Mouse (Mus musculus) kidney, postnatal 4 days (tissue): ENCODE results near the gene Kncn.

ENCODE experiments used
- DNase-seq, 2 experiments: peaks; one replicate each; pipeline ENCODE4 v3.0.0; 2021; ENCODE audit warnings: mixed read lengths in 2 of 2

Gene Kncn

DNA sequence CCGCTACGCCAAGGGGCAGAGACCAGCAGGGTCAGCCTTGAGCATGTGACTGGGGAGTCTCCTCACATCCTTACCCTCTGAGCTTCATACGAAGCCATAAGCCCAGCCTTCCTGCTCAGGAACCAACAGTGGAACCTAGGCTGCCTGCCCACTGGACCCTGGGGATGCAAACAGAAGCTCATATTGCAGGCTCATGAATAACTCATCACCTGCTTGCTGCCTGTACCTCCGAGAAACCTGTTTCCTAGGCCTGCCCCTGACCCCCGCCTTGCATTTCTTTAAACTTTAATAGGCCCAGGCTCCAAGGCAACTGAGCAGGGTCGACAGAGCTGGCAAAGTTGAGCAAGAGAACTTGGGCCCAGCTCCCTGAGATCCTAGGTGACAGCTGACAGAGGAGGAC is at the start of gene Kncn:
Kncn (plus strand) TSS at position 379 of the 400 bp plus-strand sequence.
- no peak for DNase-seq

DNA sequence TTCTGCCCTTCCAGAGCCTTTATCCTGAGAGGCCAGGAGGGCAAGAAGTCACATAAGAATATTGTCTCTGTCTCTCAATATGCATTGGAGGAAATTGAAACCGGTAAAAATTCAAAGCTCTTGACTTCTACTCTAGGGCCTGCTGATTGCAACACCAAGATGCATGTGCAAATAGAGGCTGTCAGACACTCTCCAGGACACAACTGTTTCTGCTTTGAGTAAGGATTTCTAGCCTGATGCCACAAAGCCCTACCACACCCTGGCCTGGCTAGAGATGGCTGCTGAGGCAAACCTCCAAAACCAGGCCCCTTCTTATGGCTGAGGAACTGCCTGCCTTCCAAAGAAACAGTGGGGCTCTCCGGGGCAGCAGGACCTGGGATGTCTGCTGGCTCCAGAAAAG is 48.6 kb upstream of the Kncn start:
- DNase-seq: no peak

- no peak for DNase-seq
These were observed 46.0 kb upstream of the Kncn start for GRCm38 (mm10) chr4:115838196-115838595.

DNA sequence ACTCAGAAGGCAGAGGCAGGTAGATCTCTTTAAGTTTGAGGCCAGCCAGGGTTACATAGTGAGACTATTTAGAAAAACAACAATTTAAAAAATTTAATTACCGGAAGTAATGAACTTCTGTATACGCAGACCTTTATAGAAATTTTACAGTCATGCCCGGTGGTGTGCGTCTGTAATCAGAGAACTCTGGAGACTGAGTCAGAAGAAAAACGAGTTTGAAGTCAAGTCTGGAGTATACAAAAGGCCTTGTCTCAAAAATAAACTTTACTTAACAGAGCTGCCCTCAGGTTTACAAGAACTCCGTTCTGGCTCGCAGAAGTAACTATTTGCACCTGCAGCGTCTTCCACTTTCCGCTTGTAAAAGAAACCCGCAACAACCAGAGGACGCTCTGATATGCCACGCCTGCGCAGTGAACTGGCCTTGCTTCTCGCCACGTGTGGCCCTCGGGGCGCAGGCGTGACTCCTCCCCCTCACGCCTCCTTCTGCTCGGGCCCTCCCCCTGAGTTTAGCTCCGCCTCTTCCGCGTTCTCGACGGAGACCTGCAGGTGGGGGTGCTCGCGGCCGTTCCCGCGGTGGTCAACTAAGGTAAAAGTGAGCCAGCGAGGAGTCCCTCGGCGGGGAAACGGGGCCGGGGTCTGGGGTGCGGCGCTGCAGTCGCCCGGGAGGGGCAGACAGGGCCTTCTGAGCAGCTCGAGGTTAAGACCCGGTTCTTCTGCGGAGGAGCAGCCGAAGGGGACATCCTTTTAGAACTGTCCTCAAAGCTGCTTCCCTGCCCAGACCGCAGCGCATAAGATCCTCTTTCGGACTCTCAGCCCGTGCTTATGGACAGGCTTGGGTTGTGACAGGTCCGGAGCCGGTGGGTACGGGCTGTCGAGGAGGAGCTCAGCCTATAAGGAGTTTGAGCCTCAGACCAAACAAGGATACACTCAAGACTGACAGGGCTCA is 45.2 kb upstream of the Kncn start, which contains the start of gene Mknk1:
Mknk1 (plus strand) TSS at position 503 of the 946 bp plus-strand sequence.
- DNase-seq: peak; percentile 94 to 97

GRCm38 (mm10) chr4:115839956-115840355 is 44.2 kb upstream of the Kncn start:
- DNase-seq: peak in 1 of 2 experiments; percentile 10

GRCm38 (mm10) chr4:115840842-115841241 is 43.4 kb upstream of the Kncn start:
- DNase-seq: no peak

DNA sequence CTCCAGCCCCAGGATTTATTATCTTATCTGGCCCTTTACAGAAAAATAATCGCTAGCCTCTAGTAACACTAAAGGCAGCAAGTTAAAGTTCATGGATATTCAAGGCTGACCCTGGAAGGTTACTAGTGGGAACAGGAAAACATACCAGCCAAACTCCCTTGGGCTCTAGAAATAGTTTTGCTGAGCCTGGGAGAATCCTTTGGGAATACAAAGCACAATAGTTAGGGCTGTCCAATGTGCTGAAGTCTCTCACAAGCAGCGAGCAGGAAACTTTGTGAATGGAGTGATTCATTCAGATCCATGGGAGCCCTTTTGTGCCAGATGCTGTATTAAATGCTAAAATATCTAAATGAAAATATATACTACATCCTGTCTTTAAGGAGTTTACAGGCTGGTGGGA is 37.5 kb upstream of the Kncn start:
- DNase-seq: no peak

DNA sequence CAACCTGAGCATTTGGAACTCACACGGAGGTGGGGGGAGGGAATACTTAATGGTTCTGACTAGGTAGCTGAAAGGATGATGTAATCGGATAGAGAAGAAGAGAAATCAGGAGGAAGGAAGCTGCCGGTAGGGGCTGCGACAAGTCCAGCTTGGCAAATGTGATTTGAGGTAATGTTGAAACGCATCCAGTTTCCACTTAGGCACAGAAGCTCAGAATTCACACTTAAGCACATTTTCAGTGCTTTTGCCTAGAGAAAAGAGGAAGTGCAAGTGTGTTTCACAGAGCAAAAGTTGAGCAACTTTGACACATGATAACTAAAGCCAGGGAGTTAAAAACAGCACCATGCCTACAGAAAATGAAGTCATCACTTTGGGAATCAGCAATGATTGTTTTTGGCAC is 36.8 kb upstream of the Kncn start:
- no peak for DNase-seq

DNA sequence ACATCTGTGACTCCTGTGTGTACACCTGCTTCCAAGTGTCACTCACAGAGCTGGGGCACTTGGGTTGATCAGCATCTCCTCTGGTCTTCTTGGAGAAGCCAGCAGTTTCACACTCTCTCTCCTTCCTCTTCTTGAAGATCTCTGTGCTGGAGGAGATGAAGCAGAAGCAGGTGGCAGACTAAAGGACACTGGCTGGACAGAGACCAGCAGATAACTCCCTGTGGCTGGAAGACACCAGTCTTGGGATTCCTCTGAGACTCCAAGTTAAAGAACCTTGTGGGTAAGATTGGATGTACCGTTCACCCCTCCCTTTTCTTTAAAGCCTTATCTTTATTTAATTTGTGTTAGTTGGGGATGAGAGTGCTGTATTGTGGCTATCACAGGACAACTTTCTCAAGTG is 36.1 kb upstream of the Kncn start:
- DNase-seq: no peak

DNA sequence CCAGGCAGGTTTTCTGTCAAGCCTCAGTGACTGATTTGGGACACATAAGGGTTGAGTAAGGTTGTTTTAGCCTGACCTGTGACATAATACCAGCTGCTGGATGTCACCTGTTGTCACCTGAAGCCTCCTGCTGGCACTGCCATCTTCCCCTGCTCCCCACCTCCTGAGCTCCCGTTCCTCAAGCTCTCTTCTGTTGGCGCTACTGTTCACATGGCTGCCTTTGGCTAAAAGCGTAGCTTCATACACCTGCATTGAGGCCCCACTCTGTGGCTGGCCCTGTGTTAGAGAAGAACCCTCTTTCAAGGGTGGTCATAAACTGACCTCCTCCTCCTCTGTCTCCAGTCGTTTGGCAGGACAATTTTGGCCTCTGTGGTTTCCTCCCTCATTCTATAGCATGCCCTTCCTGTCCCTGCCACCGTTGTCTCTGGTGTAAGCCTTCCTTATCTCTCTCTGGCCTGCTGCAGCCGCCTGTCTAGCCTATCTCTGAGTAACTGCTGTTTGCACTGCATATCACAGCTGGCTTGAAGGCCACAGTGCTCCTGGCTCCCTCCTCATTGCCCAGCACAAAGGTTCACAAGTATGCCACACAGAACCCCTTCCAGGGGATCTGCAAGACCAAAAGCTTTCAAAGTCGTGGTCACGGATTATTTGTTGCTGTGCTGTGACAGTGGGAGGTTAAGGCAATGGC is 35.1 kb upstream of the Kncn start:
- no peak for DNase-seq

DNA sequence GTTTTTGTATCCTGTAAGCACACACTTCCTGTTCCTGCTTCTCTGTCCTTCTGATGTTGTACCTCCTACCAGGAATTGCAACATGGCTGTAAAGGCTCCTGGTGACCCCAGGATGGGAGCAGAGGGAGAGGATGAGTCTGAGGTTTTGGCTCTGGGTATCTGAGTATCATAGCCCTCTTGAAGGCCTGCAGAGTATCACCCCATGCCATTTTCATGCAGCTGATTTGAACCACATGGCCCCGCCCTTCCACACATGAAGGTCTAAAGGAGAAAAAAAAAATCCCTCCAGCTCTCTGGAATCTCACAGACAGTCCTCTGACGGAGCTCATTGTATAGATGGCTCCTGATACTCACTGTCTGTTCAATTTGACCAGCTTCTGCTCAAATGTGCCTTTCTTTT is 34.1 kb upstream of the Kncn start:
- no peak for DNase-seq

GRCm38 (mm10) chr4:115850631-115851030 is 33.6 kb upstream of the Kncn start:
- no peak for DNase-seq

DNA sequence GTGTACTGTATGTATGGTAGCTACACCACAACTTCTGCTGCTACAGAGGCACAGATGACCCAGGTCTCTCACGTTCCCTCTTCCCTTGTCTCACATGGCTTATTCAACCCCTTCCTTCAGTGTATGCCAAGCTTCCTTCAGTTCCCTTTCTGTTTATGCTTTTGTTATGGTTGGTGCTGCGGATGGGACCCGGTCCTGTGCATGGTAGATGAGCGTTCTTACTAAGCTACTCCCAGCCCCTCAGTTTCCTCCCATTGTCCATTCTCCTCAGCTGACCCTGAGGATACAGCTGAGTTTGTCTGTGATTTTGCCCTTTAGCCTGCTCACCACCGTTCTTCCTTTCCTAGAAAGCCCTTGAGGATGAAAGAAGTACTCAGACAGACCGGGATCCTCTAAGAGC is 32.6 kb upstream of the Kncn start:
- no peak for DNase-seq

DNA sequence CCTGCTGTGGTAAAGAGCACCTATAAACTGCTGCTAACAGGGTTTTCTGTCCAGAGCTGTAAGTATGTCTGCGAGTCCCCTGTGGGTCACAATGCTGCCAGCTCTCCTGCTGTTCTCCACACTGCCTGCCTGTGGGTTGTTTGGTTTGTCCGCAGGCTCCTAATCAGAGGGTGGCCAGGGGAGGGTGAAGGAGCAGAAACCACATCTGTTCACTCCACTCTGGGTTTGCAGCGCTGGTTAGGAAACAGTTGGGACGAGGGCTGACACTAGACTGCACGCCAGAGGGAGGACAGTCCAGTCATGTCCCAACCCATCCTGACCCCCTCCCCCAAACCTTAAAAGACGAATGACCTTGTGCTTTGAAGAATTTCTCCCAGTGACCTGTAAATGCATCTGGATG is 29.1 kb upstream of the Kncn start:
- DNase-seq: no peak

GRCm38 (mm10) chr4:115855609-115856008 is 28.6 kb upstream of the Kncn start:
- DNase-seq: no peak

DNA sequence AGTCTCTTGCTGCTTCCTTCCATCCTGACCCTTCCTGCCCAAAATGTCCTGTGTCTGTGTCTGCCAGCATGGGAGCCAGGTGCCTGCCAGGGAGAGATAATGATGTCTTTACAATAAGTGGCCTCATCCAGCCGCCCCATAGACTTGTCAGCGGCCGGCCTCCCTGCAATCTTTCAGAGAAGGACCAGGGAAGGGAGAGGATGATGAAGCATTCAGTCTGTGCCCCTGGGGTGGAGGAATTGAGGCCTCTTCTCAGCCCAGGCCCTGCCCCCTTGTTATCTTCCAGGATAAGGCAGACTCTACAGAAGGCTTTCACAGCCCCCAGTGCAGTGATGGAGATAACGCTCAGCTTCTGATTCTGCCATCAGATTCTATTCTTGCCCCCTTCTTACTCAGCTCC is 27.9 kb upstream of the Kncn start:
- DNase-seq: no peak

- no peak for DNase-seq
These were observed 26.8 kb upstream of the Kncn start for GRCm38 (mm10) chr4:115857293-115857883.

DNA sequence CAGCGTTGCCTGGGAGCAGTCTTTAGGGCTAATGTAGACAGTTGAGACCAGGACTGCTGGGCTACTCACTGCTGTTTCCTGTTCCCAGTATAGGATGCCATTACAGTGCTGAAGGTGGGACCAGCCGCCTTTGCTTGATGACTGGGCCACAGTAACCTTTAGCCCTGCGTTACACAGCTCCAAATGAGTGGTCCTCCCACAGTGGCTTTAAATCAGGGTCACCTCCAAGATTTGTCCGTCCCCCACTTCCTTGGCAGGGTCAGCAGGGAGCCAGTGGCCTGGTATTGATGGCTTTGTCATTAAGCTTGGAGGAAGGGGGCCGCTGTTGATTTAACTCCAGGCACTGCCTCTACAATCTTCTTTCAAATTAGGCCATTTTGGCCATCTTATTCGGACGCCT is 20.8 kb upstream of the Kncn start:
- no peak for DNase-seq

- DNase-seq: no peak
These were observed 20.3 kb upstream of the Kncn start for GRCm38 (mm10) chr4:115863880-115864279.

DNA sequence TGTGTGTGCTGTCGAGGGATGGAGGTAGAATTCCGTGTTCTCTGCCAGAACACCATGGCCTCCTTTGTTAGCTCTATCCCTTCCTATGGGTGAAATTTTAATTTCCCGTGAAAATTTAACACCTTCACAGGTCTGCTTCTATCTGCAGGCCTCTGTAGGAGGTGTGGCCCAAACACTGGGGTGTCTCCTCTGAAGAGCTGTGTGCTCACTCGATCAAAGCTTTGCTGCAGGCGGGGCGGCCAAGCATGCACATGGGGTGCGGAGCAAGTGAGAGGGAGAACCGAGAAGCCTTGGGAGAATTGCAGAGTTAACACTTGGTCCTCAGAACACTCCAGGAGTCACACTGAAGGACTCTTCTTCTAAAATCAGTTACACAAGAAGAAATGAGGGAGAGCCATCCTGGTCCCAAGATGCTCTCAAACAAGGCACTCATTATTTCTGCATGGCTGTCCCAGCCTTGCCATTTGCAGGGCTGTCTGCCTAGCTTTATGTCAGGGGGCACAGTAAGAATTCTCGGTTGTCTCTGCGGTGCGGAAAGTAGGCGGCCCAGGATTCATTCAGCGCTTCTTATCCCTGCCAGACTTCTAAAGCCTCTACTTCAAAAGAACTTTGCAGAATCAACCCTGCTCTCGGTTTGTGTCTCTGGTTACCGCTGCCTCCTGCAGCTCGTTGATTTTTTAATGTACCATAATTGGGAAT is 14.5 kb upstream of the Kncn start:
- DNase-seq: peak in 1 of 2 experiments; percentile 12

GRCm38 (mm10) chr4:115873231-115873630 is 11.0 kb upstream of the Kncn start:
- DNase-seq: no peak

GRCm38 (mm10) chr4:115878216-115878678 is 6.0 kb upstream of the Kncn start:
- peak in 1 of 2 experiments; percentile 22 for DNase-seq

DNA sequence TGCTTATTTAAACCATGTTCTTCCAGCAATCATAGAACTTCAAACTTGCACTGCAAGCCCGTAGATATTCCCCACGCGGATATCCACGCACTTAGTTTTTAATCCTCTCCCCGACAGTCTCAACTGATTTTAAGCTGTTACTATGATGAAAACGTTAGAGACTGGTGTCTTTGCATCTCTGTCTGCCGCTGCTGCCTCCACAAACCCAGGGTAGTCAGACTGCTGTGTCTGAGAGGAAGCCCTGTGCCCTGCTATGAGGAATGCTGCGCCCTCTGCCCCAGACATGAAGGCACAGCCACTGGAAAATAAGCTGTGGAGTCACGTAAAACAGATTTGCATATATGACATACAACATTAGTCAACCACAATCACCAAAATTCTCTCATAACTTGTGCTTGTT is 5.4 kb upstream of the Kncn start:
- no peak for DNase-seq
